Mouse (Mus musculus) heart, embryonic 15.5 days (tissue): Measurements from ENCODE around the gene Msi2. TPM values are rescaled to one million over a fixed set of nuclear protein-coding genes. Genes with fewer than 3 reads are reported as not detected.
A peak's percentile ranks its signal among the peaks of the same experiment; 100 is the strongest.

Source experiments
- ATAC-seq: fragments of 200-750 bp; cut with Nextera tagmentation; replicated peaks from 2 replicates; pipeline ENCODE4 v1.8.0; 2017; ENCODE audit warnings: low read depth, moderate TSS enrichment; ENCODE audit not compliant: insufficient number of reproducible peaks, insufficient read depth, low FRiP score
- H3K27ac ChIP-seq: fragments of 300-500 bp; sonication (generic); 2 replicates; pipeline ENCODE4 v1.5.1; 2015; ENCODE audit warnings: mild to moderate bottlenecking, inconsistent platforms
- H3K27me3 ChIP-seq: fragments of 300-500 bp; sonication (generic); 2 replicates; pipeline ENCODE4 v1.6.1; 2015; ENCODE audit warnings: inconsistent platforms
- H3K36me3 ChIP-seq: fragments of 300-500 bp; sonication (generic); 2 replicates; pipeline ENCODE4 v1.6.1; 2015; ENCODE audit warnings: mild to moderate bottlenecking, inconsistent platforms
- H3K4me1 ChIP-seq: fragments of 300-500 bp; sonication (generic); replicated peaks from 2 replicates; pipeline ENCODE4 v1.6.1; 2015; ENCODE audit warnings: inconsistent platforms
- H3K4me2 ChIP-seq: fragments of 300-500 bp; sonication (generic); 2 replicates; pipeline ENCODE4 v1.6.1; 2015; ENCODE audit warnings: inconsistent platforms, mild to moderate bottlenecking, moderate library complexity
- H3K4me3 ChIP-seq: fragments of 300-500 bp; sonication (generic); 2 replicates; pipeline ENCODE4 v1.5.1; 2015; ENCODE audit warnings: mild to moderate bottlenecking, inconsistent platforms
- H3K9ac ChIP-seq: fragments of 300-500 bp; sonication (generic); 2 replicates; pipeline ENCODE4 v1.6.1; 2015; ENCODE audit warnings: mild to moderate bottlenecking, inconsistent platforms
- H3K9me3 ChIP-seq: fragments of 300-500 bp; sonication (generic); replicated peaks from 2 replicates; pipeline ENCODE4 v1.6.1; 2016; ENCODE audit warnings: inconsistent platforms
- WGBS: fragments of 180-500 bp; shearing (Covaris S2); methylation state at CpG from one replicate; pipeline ENCODE4 v1.1.7; 2015; ENCODE audit warnings: mixed read lengths; 5-methylcytosine and 5-hydroxymethylcytosine counted together
- polyA plus RNA-seq: library from polyadenylated mRNA; unstranded; fragments of >200 nt; fragmentation: Nextera tagmentation; extraction: Ambion mirVana; gene quantifications from 2 replicates; pipeline ENCODE4 v1.2.1, GENCODE M21; 2015

Msi2 gene
- polyA plus RNA-seq, 1 experiment from 2014 or later: 19.6 TPM

- H3K27ac ChIP-seq: no peak overlapping the region
- ATAC-seq: 0 out of 2 replicates have a peak, but pooled peaks have one; percentile 37
- WGBS: 17% methylated on average over 5 of the region's 5 CpGs
Observed at GRCm38 (mm10) chr11:88648407-88648806, 69.9 kb downstream of the Msi2 start.

GRCm38 (mm10) chr11:88646493-88646892 lies 71.8 kb downstream of the Msi2 start:
- no peak overlapping the region for H3K9ac ChIP-seq
- H3K9me3 ChIP-seq: no peaks in the 10 kb centered on the region
- H3K36me3 ChIP-seq: no peaks in the 10 kb centered on the region
- WGBS: 84% methylated on average over 6 of the region's 6 CpGs
- no peak for ATAC-seq
- H3K27ac ChIP-seq: no peak overlapping the region
- H3K4me2 ChIP-seq: no peak overlapping the region
- peaks cover 43% of the 10 kb centered on the region for H3K4me1 ChIP-seq
- H3K27me3 ChIP-seq: no peaks in the 10 kb centered on the region
- H3K4me3 ChIP-seq: no peak overlapping the region

More at GRCm38 (mm10) chr11:88648407-88648806, 69.9 kb downstream of the Msi2 start:
- Histone ChIP-seq H3K9ac (no peak overlapping the region), H3K27me3 (no peaks in the 10 kb centered on the region), H3K9me3 (no peaks in the 10 kb centered on the region), H3K36me3 (no peaks in the 10 kb centered on the region), H3K4me1 (peaks cover 57% of the 10 kb centered on the region), H3K4me3 (no peak overlapping the region), H3K4me2 (no peak overlapping the region)

DNA sequence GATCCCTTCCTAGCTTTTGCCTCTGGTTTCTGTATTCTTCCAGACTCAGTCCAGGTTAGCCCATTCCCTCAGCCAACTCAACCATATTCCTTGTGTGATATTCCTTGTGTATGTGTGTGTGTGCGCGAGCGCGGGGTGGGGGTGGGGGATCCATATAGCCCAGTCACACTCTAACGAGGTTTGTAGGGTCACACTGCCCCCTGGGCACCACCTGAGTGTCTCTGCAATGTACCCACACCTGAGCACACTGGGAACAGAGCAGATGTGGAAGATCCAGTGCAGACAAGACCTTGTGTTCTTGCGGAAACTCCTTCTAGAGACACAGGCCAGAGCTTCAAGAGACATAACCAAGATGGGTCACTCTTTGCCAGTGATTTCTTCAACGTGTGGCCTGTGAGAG lies 72.5 kb downstream of the Msi2 start:
- H3K4me1 ChIP-seq: peaks cover 41% of the 10 kb centered on the region
- no peaks in the 10 kb centered on the region for H3K36me3 ChIP-seq
- no peak for ATAC-seq
- no peaks in the 10 kb centered on the region for H3K27me3 ChIP-seq
- 70% methylated on average over 7 of the region's 7 CpGs for WGBS
- H3K4me3 ChIP-seq: no peak overlapping the region
- no peak overlapping the region for H3K27ac ChIP-seq
- H3K4me2 ChIP-seq: no peak overlapping the region
- no peaks in the 10 kb centered on the region for H3K9me3 ChIP-seq
- H3K9ac ChIP-seq: no peak overlapping the region

- no peak for ATAC-seq
- peaks cover 33% of the 10 kb centered on the region for H3K4me1 ChIP-seq
- WGBS: 76% methylated on average over 7 of the region's 7 CpGs
- no peak overlapping the region for H3K9ac ChIP-seq
- no peaks in the 10 kb centered on the region for H3K9me3 ChIP-seq
- no peak overlapping the region for H3K27ac ChIP-seq
- no peak overlapping the region for H3K4me2 ChIP-seq
- no peak overlapping the region for H3K4me3 ChIP-seq
- H3K27me3 ChIP-seq: no peaks in the 10 kb centered on the region
- no peaks in the 10 kb centered on the region for H3K36me3 ChIP-seq
Observed at GRCm38 (mm10) chr11:88644719-88645118, 73.6 kb downstream of the Msi2 start.

GRCm38 (mm10) chr11:88639862-88640261 lies 78.5 kb downstream of the Msi2 start:
- Histone ChIP-seq H3K9me3 (no peaks in the 10 kb centered on the region), H3K4me2 (no peak overlapping the region), H3K4me3 (no peak overlapping the region), H3K36me3 (no peaks in the 10 kb centered on the region), H3K27ac (0 out of 2 replicates have a peak overlapping the region, but pooled peaks have one; percentile 48), H3K9ac (no peak overlapping the region), H3K4me1 (peaks cover 37% of the 10 kb centered on the region), H3K27me3 (no peaks in the 10 kb centered on the region)
- 68% methylated on average over 4 of the region's 4 CpGs for WGBS
- ATAC-seq: no peak

DNA sequence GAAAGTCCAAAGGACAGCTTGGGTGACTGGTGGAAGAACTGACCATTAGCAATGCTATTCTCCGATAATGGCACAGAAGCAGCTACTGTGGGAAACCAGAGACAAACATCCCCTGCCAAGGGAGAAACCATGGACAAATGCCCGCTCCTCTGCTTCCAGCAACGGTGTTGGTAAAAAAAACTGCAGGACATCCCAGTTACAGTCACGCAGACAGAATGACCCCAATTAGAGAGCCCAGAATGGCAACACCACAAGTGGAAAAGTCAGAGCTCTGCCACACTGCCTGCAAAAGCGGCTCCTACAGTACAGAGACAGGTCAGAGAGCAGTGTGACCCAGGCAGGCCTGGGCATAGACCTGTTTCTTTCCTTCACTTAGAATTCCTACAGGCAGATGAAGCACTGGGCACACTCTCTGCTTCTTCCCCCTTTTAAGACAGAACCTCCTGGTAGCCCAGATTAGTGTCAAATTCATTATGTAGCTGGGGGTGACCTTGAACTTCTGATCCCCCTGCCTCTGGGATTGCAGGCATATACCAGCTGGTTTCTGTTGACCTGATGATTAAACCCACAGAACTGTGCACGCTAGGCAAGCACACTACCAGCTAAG lies 79.3 kb downstream of the Msi2 start:
- no peak for ATAC-seq
- no peak overlapping the region for H3K4me3 ChIP-seq
- peaks cover 43% of the 10 kb centered on the region for H3K4me1 ChIP-seq
- no peaks in the 10 kb centered on the region for H3K27me3 ChIP-seq
- H3K4me2 ChIP-seq: no peak overlapping the region
- H3K9ac ChIP-seq: no peak overlapping the region; the same call in 1 of the 2 replicates
- H3K36me3 ChIP-seq: no peaks in the 10 kb centered on the region
- WGBS: 66% methylated on average over 6 of the region's 6 CpGs
- peak overlapping the region; percentile 48 for H3K27ac ChIP-seq
- no peaks in the 10 kb centered on the region for H3K9me3 ChIP-seq

DNA sequence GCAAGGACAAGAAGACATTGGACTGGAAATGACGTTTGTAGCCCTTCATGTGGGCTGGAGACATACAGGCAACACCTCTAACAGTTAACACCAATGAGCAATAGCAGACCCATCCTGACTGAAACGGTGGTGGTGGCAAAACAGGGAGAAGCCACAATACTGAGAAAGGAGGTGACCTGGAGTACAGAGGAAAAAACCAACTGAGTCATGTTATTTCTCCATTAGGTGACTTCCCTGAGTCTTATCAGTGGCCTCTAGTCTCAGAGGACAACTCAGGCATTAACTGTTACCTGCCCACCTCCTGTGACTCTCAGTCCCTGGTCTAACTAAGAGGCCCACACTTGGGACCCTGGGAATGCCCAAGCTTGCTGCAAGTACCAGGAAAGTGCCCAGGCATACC lies 80.1 kb downstream of the Msi2 start:
- Histone ChIP-seq H3K4me3 (no peak overlapping the region), H3K4me1 (peaks cover 47% of the 10 kb centered on the region), H3K9ac (no peak overlapping the region), H3K4me2 (no peak overlapping the region), H3K36me3 (no peaks in the 10 kb centered on the region), H3K27me3 (no peaks in the 10 kb centered on the region), H3K9me3 (no peaks in the 10 kb centered on the region), H3K27ac (peak overlapping the region; percentile 48; the same call in 1 of the 2 replicates)
- ATAC-seq: no peak
- WGBS: 27% methylated on average over 2 of the region's 2 CpGs

DNA sequence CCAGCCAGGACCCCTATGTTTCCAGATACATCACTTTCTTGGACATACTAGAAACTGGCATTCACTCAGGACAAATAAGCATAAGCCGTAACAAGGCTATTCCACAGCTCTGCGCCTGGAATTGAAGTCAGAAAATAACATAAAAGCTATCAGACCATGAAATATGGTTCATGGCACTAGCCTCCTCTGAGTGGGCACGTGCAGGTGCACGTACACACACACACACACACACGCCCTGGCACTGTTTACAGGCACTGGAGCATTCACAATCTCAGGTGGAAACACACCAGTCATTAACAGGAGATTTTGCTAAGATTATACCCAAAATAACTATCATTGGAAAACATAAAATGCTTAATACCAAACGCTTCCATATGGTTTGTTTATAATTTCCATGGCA lies 81.4 kb downstream of the Msi2 start:
- Histone ChIP-seq H3K4me1 (peaks cover 56% of the 10 kb centered on the region), H3K9ac (no peak overlapping the region), H3K4me3 (no peak overlapping the region), H3K27me3 (no peaks in the 10 kb centered on the region), H3K9me3 (no peaks in the 10 kb centered on the region), H3K27ac (no peak overlapping the region), H3K36me3 (no peaks in the 10 kb centered on the region), H3K4me2 (no peak overlapping the region)
- WGBS: 89% methylated on average over 6 of the region's 6 CpGs
- no peak for ATAC-seq

DNA sequence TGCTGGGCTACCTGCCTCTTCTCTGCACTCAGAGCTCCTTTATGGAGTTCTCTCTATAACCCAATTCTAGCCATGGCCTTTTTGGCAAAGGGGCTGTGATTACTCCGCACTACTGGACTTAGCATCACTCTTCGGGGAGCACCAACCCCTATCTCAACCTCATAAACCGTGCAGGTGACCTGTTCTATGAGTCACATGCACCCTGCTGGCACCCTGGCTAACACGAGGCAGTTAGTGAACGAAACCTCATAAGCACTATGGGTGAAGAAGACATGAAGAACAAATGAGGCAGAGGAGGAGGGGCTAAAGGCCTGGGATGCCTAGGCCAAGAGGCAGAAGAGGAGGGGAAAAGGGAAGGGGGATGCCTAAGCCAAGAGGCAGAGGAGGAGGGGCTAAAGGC lies 82.0 kb downstream of the Msi2 start:
- no peak overlapping the region for H3K4me3 ChIP-seq
- no peaks in the 10 kb centered on the region for H3K27me3 ChIP-seq
- no peaks in the 10 kb centered on the region for H3K36me3 ChIP-seq
- no peaks in the 10 kb centered on the region for H3K9me3 ChIP-seq
- no peak overlapping the region for H3K9ac ChIP-seq
- ATAC-seq: no peak
- no peak overlapping the region; the same call in 1 of the 2 replicates for H3K27ac ChIP-seq
- WGBS: 90% methylated on average over 5 of the region's 5 CpGs
- H3K4me1 ChIP-seq: peaks cover 59% of the 10 kb centered on the region
- no peak overlapping the region for H3K4me2 ChIP-seq

- H3K27me3 ChIP-seq: no peaks in the 10 kb centered on the region
- no peak overlapping the region for H3K4me2 ChIP-seq
- no peak overlapping the region for H3K9ac ChIP-seq
- peak overlapping the region; percentile 19; the same call in 1 of the 2 replicates for H3K27ac ChIP-seq
- H3K4me1 ChIP-seq: peaks cover 68% of the 10 kb centered on the region
- no peak overlapping the region for H3K4me3 ChIP-seq
- 0 out of 2 replicates have a peak, but pooled peaks have one; percentile 29 for ATAC-seq
- WGBS: 55% methylated on average over 1 of the region's 1 CpGs
- H3K9me3 ChIP-seq: no peaks in the 10 kb centered on the region
- no peaks in the 10 kb centered on the region for H3K36me3 ChIP-seq
Observed at GRCm38 (mm10) chr11:88634627-88635026, 83.7 kb downstream of the Msi2 start.

DNA sequence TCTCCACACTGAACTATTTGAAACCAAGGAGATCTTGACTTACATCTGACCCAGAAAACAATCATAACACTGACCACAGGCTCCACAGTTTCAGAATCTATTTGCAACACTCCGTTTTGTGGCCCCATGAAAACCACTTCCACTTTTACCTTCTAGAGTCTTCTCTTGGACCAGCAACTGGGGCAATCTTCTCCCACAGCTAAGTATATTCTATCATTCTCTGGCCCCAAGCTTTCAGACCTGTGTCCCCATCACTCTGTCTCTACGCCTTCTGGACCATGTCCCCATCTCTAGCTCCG lies 86.4 kb downstream of the Msi2 start:
- Histone ChIP-seq H3K36me3 (no peaks in the 10 kb centered on the region), H3K27me3 (no peaks in the 10 kb centered on the region), H3K4me3 (no peak overlapping the region), H3K4me1 (peaks cover 74% of the 10 kb centered on the region), H3K27ac (no peak overlapping the region), H3K9me3 (no peaks in the 10 kb centered on the region), H3K4me2 (no peak overlapping the region), H3K9ac (no peak overlapping the region)
- no peak for ATAC-seq
- 77% methylated on average over 3 of the region's 3 CpGs for WGBS
